Mouse (Mus musculus) B cell, adult 2 months (primary cell): ENCODE measurements at regions not wholly inside any gene's neighbourhood (a gene's known extent, or its start where the extent isn't known, plus 50 kb on each side); places are given as distances from the start of the nearest gene placed in this dataset.

Source experiments
- DNase-seq, 2 experiments: peaks; one replicate each; pipeline ENCODE4 v3.0.0; 2022

DNA sequence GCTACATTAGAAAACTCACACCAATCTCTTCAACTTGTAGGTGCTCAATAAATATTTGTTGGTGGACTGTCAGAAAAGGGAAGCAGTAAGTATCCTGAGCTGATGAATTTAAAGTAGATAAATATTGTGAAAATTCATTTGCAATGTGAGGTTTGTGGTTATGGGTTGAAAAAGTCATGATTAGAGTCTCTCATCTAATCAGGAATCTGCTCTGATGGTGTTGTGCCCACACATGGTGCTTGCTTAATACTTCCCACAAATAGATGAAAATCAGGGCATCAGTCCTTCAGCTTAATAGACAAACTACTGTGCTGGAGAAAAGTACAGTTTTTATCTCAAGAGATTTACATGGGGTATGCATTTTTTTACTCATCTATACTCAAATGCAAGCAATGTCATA is 59.9 kb downstream of the S1pr1 start:
- no peak for DNase-seq

DNA sequence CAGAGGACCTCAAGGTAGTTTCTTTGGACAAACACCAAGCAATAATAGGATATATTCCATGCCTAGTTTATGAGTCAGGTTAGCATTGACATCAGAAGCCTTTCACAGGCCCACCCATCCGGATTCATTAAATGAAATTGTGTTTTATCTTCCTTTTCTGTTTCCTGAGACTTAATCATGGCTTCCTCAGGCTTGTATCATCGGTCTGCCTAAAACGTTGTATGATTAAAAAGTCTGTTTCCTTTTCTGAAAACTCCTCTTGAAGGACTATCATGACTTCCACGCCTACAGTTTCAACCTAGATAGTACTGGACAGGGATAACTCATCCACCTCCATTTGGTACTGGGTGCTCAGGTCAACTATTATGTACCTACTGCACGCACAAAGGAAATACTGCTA is 62.6 kb downstream of the S1pr1 start:
- no peak for DNase-seq

- no peak for DNase-seq
These were observed 65.3 kb downstream of the S1pr1 start for GRCm38 (mm10) chr3:115649338-115650117.

GRCm38 (mm10) chr3:115646993-115647392 is 67.9 kb downstream of the S1pr1 start:
- DNase-seq = no peak

- DNase-seq = peak; percentile 72 to 75
These were observed 70.6 kb downstream of the S1pr1 start for GRCm38 (mm10) chr3:115644307-115644706.

GRCm38 (mm10) chr3:115642846-115643260 is 72.0 kb downstream of the S1pr1 start:
- peak; percentile 86 for DNase-seq

- peak; percentile 21 to 28 for DNase-seq
These were observed 72.6 kb downstream of the S1pr1 start for GRCm38 (mm10) chr3:115642001-115642845.

- DNase-seq = no peak
These were observed 73.5 kb downstream of the S1pr1 start for GRCm38 (mm10) chr3:115641411-115641810.

- DNase-seq = no peak
These were observed 79.4 kb downstream of the S1pr1 start for GRCm38 (mm10) chr3:115635487-115635886.

GRCm38 (mm10) chr3:115635081-115635480 is 79.8 kb downstream of the S1pr1 start:
- no peak for DNase-seq

DNA sequence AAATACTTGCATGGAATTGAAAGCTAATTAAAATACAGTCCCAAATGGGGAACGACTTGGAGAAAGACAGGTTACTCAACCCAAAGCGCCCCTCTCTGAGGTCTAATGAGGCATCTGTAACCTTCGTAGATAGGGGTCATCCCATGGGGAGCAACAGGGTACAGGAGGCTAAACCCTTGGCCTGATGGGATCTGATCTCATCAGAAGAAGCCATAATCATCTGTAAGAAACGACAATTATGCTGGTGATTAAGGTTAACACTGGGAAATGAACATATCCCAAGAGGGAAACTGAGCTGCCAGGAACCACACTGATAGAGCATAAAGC is 82.5 kb downstream of the S1pr1 start:
- no peak for DNase-seq

DNA sequence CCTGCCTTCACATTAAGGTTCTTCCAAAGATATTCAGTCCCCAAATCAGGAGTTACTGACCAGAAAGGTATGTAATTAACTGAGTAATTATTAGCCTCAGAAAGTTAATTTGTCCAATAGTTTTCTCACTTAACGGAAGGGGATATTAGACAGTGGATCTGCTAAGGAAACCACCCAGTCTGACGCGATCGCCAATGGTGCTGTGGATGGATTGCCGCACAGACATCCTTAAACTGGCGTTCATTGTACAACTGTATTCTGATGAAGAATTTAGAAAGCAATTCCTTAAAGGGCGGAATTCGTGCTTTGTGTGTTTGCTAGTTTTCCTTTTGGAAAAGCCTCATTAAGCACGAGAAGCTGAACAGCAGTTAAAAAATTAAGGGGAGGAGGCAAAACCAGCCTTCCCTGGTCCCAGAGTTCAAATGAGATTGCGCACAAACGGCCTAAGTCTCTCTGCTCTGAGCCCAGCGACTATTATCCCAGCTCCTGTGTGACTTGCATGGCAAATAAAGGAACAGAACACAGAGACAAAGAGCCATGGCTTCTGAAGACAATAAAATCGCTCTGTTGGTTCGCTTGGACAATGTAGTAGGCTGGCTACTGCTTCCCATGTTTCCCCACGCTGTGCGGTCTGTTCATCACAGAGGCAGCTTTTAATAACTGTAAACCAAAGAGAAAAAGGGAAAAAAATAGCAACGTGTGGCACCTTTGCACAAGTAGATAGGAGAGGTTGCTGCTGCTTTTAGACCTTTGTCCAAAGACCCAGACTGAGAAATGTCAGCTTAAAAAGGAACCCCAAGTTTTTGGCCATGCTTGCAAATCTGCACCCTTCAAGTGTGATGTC is 83.1 kb downstream of the S1pr1 start:
- DNase-seq = no peak

GRCm38 (mm10) chr3:115622920-115623319 is 92.0 kb downstream of the S1pr1 start:
- no peak for DNase-seq

DNA sequence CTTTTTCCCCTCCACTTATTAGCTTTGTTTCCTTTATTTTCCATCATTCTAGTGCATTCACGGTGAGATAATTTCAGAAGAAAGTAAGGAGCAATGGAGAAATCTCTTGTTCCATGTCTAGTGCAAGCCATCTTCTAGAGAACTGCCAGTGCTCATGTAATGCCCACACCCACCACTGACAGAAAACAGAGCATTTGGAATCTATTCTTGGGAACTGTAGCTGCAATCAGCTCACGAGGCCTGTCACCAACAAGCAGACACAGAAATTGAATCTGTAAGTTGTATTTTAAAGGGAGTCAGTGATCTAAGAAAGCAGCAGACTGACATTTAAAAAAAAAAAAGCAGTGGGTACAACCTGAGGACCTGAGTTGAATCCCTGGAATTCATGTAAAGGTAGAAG is 92.6 kb downstream of the S1pr1 start:
- DNase-seq = no peak

DNA sequence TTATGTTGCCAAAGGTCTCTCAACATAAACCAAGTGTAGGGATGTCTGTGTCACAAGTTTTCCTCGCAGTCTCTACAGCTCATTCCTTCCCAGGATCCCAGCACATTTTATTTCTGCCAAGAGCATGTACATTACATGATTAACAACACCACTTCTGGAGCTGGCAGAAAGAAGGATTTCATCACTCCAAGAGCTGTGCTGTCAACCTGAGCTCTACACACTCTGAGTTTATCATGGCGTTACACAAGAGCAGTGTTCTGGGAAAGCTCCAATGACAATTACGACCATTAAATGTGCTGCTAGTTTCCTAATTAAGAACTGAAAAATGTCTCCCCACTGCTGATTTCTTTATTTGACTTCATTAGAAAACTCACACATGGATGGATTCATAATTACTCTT is 94.9 kb downstream of the S1pr1 start:
- DNase-seq = no peak

DNA sequence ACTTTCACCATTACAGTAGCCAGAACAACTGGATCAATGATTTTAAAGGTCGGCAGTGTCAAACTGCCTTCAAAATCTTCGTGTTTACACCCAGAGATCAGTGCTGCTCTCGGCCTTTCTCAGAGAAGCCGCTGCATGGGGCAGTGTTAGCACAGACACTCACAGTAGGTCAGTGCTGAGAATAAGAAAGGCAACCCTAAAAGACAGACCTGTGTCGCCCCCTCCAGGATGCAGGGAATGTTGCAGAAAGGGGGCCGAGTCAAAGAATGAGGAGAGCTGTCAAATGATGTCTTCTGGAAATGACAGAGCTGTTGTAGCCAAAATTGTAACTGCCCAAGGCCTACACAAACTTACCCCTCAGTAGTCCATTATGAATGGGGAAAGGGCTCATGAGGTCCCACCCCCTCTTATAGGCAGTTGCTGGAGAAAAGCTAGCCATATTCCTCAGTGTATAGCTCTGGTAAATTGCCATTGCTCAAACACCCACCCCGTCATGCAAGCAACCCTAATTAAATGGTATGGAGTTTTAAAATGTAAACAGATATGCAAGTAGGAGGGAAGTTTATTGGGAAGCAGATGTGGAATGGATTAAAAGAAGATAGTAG is 98.8 kb downstream of the S1pr1 start:
- peak; percentile 69 to 73 for DNase-seq

GRCm38 (mm10) chr3:115612859-115613258 is 102.0 kb downstream of the S1pr1 start:
- DNase-seq = no peak

DNA sequence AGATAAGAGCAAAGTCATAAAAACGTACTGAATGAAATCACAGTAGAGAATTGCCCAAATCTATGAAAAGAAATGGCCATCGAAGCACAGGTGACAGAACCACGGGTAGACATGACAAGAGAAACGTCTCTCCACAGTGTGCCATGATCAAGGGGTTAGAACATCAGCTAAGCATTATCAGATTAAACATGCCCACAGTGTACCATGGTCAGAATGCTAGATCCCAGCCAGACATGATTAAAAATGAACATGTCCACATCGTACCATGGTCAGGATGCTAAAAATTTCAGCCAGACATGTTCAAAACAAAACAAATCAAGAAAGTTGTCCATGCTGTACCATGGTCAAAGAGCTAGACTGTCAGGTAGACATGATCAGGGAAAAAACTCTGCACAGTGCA is 106.8 kb downstream of the S1pr1 start:
- DNase-seq = no peak

GRCm38 (mm10) chr3:115604734-115605279 is 110.1 kb downstream of the S1pr1 start:
- DNase-seq = no peak

DNA sequence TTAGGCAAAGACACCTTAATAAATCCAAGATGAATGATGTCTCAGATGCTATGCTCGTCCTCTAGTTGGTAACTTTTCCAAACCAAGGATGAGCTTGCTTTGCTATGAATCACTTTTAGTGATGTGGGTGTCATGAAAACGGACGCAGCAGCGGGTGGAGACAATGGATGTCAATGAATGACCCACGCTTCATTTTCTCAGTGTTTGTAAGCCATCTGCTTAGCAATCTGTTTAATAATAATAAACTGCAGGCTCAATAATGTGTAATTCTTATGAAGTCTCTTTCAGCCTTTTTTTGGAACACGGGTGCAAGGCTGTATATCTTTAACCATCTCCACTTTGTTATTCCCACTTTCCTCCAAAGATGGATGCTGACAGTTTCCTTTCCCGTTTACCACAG is 110.6 kb downstream of the S1pr1 start:
- no peak for DNase-seq

GRCm38 (mm10) chr3:115603803-115604202 is 111.1 kb downstream of the S1pr1 start:
- no peak for DNase-seq

GRCm38 (mm10) chr3:115599281-115599680 is 115.6 kb downstream of the S1pr1 start:
- DNase-seq = no peak

DNA sequence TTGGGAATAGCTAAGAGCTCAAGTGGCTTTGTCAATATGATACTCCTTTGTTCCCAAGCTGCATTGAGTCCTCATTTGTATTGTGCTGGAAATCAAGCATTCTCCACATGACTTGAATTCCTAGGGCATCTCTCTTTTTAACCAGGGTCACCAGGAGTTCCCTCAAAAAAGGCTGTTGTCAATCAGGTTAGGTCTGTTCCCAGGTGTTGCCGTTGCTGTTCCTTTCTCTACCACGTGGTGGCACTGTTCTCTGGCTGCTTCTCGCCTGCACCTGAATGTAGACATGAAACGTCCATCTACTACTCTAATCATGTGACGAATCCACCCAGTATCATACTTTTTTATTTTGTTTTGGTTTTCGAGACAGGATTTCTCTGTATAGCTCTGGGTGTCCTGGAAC is 118.3 kb downstream of the S1pr1 start:
- peak; percentile 90 to 91 for DNase-seq
